In the genomic region with DNA sequence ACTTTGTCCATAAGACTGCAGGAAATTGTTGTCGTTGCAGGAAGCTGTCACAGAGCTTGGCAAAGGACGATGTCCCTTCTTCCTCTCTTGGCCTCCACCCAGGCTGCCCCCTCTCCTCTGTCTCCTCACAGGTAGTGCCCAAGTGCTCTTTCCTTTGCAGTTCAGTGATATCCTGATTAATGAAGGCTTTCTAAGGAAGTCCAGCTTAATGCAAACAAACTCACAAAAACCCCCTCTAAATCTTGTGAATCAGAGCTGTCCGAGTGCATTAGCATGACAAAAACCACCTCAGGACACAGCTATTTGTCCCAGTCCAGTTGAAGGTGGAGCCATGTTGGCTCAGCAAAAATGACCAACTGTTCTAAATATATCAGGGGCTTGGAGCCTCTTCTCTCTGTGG, we compare ENCODE assay signal across 19 mouse cellular contexts. TPM values are rescaled to one million over a fixed set of nuclear protein-coding genes. Genes with fewer than 3 reads are reported as not detected.
A peak's percentile ranks its signal among the peaks of the same experiment; 100 is the strongest.
DNase-seq lines count a peak whose midpoint lies in the region; ATAC-seq and TF ChIP-seq lines count a peak whose summit lies in the region.
"Had no signal": no experiment of that assay in that cellular context is flagged by ENCODE, and none has a peak within 500 bp of the region (broad histone marks: within the 10 kb centered on the region; RNA-seq: fewer than 3 reads in every experiment).

No protein-coding gene starts in this region.

- in situ Hi-C loops in ES-E14 (cut with MboI; ENCODE audit: low sequenced_read_pairs in 2 of 2, unreplicated experiment in 2 of 2): no loop called here

- peak; percentile 65 for ATAC-seq in hindbrain, embryonic 16.5 days
- ATAC-seq: activated CD4-positive, CD25-positive, alpha-beta regulatory T cell, adult 4 months; forebrain, embryonic 15.5 days; intestine, postnatal 0 days had no signal

- H3K4me1 ChIP-seq in ES-E14 (ENCODE audit: control insufficient read depth in 2 of 2, insufficient read depth in 2 of 2, low read length in 2 of 2, poor library complexity in 1 of 2): peaks cover 0 to 4% of the 10 kb centered on the region in 2 experiments; a peak in 1 of 4 replicates
- H3K4me1 ChIP-seq in hindbrain, embryonic 16.5 days (ENCODE audit: control insufficient read depth, insufficient read depth, low read depth, low read length): no peaks in the 10 kb centered on the region; the same call in 1 of the 2 replicates
- H3K4me1 ChIP-seq: limb, embryonic 13.5 days had no signal

- WGBS in hindbrain, embryonic 16.5 days: 21% methylated on average over 3 of the region's 3 CpGs

- H3K36me3 ChIP-seq in ES-E14 (ENCODE audit: control insufficient read depth, insufficient read depth, low read length, poor library complexity, severe bottlenecking): no peaks in the 10 kb centered on the region
- 0 out of 2 replicates have a peak, but pooled peaks cover 6% of the 10 kb centered on the region for H3K36me3 ChIP-seq in hindbrain, embryonic 16.5 days (ENCODE audit: control insufficient read depth, insufficient read depth, low read length)
- H3K36me3 ChIP-seq: limb, embryonic 13.5 days had no signal

- H3K9ac ChIP-seq in ES-E14 (ENCODE audit: insufficient read depth, low read depth, low read length, poor library complexity, severe bottlenecking): no peak overlapping the region
- no peak overlapping the region for H3K9ac ChIP-seq in hindbrain, embryonic 16.5 days (ENCODE audit: low read depth, low read length)
- H3K9ac ChIP-seq: forebrain, embryonic 15.5 days; limb, embryonic 13.5 days; liver, embryonic 14.5 days had no signal

- no peaks in the 10 kb centered on the region for H3K27me3 ChIP-seq in hindbrain, embryonic 16.5 days (replicated peaks; ENCODE audit: control insufficient read depth, insufficient read depth, low read length)
- H3K27me3 ChIP-seq: forebrain, embryonic 15.5 days; limb, embryonic 13.5 days had no signal

- H3K4me2 ChIP-seq in hindbrain, embryonic 16.5 days (ENCODE audit: low read length): no peak overlapping the region
- H3K4me2 ChIP-seq: forebrain, embryonic 15.5 days; heart, embryonic 11.5 days; limb, embryonic 13.5 days had no signal

- no peaks in the 10 kb centered on the region for H3K9me3 ChIP-seq in ES-E14 (ENCODE audit: control insufficient read depth, insufficient read depth, low read depth, low read length)
- H3K9me3 ChIP-seq in hindbrain, embryonic 16.5 days (ENCODE audit: control insufficient read depth, low read length): no peaks in the 10 kb centered on the region
- H3K9me3 ChIP-seq: forebrain, embryonic 15.5 days; limb, embryonic 13.5 days had no signal

- H3K4me3 ChIP-seq in ES-E14 (ENCODE audit: insufficient read depth in 1 of 2, low read depth in 1 of 2, low read length in 2 of 2, poor library complexity in 1 of 2, severe bottlenecking in 1 of 2): no peak overlapping the region
- H3K4me3 ChIP-seq in hindbrain, embryonic 16.5 days (ENCODE audit: low read length): no peak overlapping the region
- H3K4me3 ChIP-seq: forebrain, embryonic 15.5 days; layer of hippocampus, adult 2 months; limb, embryonic 13.5 days had no signal

- no peak overlapping the region for H3K27ac ChIP-seq in ES-E14 (ENCODE audit: insufficient read depth, low read depth, low read length, poor library complexity, severe bottlenecking)
- H3K27ac ChIP-seq in hindbrain, embryonic 16.5 days (ENCODE audit: low read depth, low read length): no peak overlapping the region
- H3K27ac ChIP-seq: forebrain, embryonic 15.5 days; layer of hippocampus, adult 2 months; limb, embryonic 13.5 days; liver, embryonic 14.5 days had no signal

- DNase-seq in cerebellum, postnatal 14 days: peak; percentile 45 to 54
- DNase-seq in cerebellum, postnatal 36 days: no peak
- peak; percentile 30 for DNase-seq in kidney, postnatal 10 days
- DNase-seq in kidney, adult 8-10 months: no peak
- peak; percentile 11 for DNase-seq in ES-E14 (ENCODE audit: low read depth, low spot score)
- DNase-seq in gastrocnemius, adult 18-20 months (ENCODE audit: low spot score): no peak
- DNase-seq in layer of hippocampus, adult 8-10 months (ENCODE audit: low spot score in 2 of 2): no peak
- DNase-seq: adrenal gland, postnatal 14 days; cerebellum, adult 11-12 months; right cerebral cortex, adult 18-20 months had no signal

TF ChIP-seq in ES-E14, 5 proteins besides CTCF, POLR2A, EP300 and RAD21:
- no peak for TF ChIP-seq ZNF384 (IDR thresholded peaks at IDR 0.05; ENCODE audit: low read depth, low read length)
- TF ChIP-seq MAFK (IDR thresholded peaks at IDR 0.05; ENCODE audit: insufficient read depth, low read depth, low read length): peak; percentile 46; the same call in 1 of the 2 replicates
- TF ChIP-seq HCFC1 (IDR thresholded peaks at IDR 0.05; ENCODE audit: borderline replicate concordance, insufficient read depth, low read length): no peak
- no peak for TF ChIP-seq CHD2 (IDR thresholded peaks at IDR 0.05; ENCODE audit: low read depth, low read length)
- TF ChIP-seq ZC3H11A (IDR thresholded peaks at IDR 0.05; ENCODE audit: borderline replicate concordance, low read depth, low read length): no peak

RNA-seq across cellular contexts. Expression of gene Astn1, which starts 24.7 kb away (rescaled TPM):
- 0.69 and 0.85 TPM in 2 replicates for total RNA-seq in ES-E14 (2012; rRNA removed)
- 38.2 and 43.0 TPM in 2 replicates for polyA plus RNA-seq in hindbrain, embryonic 16.5 days (2015; fragmentation: Nextera tagmentation; extraction: Ambion mirVana)
- under 1 TPM; 0.07 to 0.25 TPM for total RNA-seq in gastrocnemius, adult 18-20 months (2021)
- total RNA-seq in layer of hippocampus, adult 8-10 months (2022): 100 to 1,000 TPM; 166 to 188 (median 173) TPM
- total RNA-seq: megakaryocyte progenitor cell, adult 5-6 weeks had no signal

RNA-seq across cellular contexts. Expression of gene Brinp2, which starts 30.7 kb away (rescaled TPM):
- 1.0 and 1.2 TPM in 2 replicates for total RNA-seq in ES-E14 (2012; rRNA removed)
- 32.7 and 33.4 TPM in 2 replicates for polyA plus RNA-seq in hindbrain, embryonic 16.5 days (2015; fragmentation: Nextera tagmentation; extraction: Ambion mirVana)
- under 1 TPM; 0.11 to 0.45 TPM for total RNA-seq in gastrocnemius, adult 18-20 months (2021)
- total RNA-seq in layer of hippocampus, adult 8-10 months (2022): 10 to 100 TPM; 65.4 to 78.2 (median 70.1) TPM
- total RNA-seq: megakaryocyte progenitor cell, adult 5-6 weeks had no signal
- polyA plus RNA-seq: liver, embryonic 14.5 days had no signal

Comparison
In these comparisons a context has a peak if more than half of its experiments do, and no peak if none do; other contexts are left out.
1. DNase-seq: peak in cerebellum, postnatal 14 days (2 of 2), kidney, postnatal 10 days (single experiment) and ES-E14 (single experiment); none in cerebellum, postnatal 36 days (0 of 2), kidney, adult 8-10 months (0 of 2), gastrocnemius, adult 18-20 months (single experiment) and layer of hippocampus, adult 8-10 months (0 of 2).
2. RNA of gene Astn1, which starts 24.7 kb away (total RNA-seq): 166 to 188 TPM in layer of hippocampus, adult 8-10 months; 0.69 to 0.85 TPM in ES-E14 and 0.07 to 0.25 TPM in gastrocnemius, adult 18-20 months; every median in the first group is over 10 times any median in the second.
3. RNA of gene Brinp2, which starts 30.7 kb away (total RNA-seq): 65.4 to 78.2 TPM in layer of hippocampus, adult 8-10 months; 1.0 to 1.2 TPM in ES-E14 and 0.11 to 0.45 TPM in gastrocnemius, adult 18-20 months; every median in the first group is over 10 times any median in the second.